Mouse (Mus musculus): ENCODE data around the gene Kctd21.
A peak's percentile ranks its signal among the peaks of the same experiment; 100 is the strongest.

Kctd21 gene

DNA sequence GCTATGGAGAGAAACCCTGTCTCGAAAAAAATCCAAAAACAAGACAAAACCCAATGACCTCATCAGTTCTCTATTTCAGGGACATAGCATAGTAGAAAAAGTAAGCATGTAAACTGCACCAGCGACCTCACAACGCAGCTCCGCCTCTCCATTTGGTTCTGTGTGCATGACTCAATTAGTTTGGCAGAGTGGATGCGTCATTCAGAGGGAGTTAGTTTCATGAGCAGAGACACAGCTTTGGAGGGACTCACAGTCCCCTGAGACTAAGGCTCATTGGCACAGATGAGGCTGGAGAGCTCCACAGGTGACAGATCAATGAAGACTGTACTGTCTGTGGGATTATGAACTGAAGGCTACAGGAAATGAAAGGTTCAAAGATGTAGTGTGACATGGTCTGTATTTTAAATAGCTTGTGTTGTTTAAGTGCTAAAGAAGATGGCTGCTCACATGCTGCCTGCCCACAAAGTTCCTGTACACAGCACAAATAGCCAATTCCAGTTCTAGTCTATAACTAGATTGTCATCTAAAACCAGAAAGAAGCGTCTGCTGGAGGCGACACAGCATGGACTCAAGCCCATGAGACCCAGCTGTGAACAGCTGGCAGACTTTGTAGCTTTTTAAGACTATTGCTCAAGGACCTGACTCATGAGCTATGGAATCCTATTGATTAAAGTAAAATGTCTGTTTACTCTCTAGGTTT lies 54.1 kb downstream of the Kctd21 start:
- DNase-seq (ENCODE audit: low read depth, low spot score): no peak

DNA sequence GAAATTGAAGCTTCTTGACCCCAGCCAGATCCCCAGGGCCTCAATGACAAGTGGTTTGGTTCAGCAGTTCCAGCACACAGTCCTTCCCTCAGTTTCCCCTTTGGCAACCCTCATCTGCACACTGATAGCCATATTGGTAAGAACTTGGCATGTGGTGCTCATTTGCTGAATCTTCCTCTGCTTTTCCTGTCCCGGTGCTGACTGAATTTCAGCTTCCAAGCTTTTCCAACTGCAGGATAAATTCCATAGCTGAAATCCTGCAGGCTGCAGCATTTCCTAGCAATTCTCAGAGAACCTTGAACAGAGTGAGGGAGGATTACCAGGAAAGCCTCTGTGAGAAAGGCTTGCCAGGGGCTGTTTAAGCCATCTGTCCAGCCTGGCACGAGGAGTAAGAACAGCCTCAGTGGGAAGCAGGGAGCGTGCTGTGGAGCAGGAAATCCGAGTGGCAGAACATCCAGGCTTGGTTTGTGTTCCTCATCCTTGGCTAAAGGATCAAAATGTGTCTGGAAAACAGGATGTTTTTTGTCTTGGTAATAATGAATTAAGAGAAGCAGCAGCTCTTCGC lies 54.8 kb downstream of the Kctd21 start:
- no peak for DNase-seq (ENCODE audit: low read depth, low spot score)

DNA sequence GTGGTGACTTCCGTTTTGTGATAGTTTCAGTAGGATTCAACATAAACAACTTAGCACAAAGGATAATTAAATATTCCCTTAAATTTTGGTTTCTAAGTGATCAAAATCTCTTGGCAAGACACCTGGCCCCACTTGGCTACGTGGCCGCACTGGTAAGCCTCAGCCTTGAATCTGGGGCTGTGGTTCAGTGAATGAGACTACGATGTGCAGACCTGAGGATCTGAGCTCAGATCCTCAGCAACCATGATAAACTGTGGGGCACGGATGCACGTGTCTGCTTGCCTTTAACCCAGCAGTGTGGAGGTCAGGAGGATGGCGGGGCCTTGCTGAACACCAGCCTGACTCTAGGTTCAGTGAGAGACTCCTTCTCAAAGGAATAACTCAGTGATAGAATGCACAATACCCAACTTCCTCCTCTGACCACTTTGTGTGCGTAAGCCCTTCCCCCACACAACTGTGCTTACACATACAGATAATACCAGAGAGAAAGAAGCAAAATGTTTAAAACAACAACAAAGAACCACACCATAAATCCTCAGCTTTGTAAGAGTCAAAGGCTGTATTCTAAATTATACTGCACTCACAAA lies 55.5 kb downstream of the Kctd21 start:
- DNase-seq (ENCODE audit: low read depth, low spot score): no peak

DNA sequence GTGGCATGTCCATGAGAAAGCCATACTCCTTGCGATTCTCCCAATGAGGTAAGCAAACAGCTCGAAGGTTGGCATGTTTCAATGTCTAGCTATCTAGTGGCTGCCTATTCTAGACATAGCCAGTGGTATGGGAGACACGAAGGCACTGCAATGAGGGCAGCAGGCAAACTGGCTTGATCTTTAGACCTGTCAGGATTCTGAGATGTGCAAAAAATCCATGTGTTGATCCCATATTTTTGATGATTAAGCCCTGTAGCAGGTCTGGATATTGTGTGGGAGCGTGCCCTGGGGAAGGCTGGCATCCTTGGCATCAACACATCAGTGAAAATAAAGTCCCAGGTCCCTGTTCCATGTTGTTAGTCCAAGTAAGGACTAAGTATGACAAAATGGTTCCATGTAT lies 56.4 kb downstream of the Kctd21 start:
- no peak for DNase-seq (ENCODE audit: low read depth, low spot score)

DNA sequence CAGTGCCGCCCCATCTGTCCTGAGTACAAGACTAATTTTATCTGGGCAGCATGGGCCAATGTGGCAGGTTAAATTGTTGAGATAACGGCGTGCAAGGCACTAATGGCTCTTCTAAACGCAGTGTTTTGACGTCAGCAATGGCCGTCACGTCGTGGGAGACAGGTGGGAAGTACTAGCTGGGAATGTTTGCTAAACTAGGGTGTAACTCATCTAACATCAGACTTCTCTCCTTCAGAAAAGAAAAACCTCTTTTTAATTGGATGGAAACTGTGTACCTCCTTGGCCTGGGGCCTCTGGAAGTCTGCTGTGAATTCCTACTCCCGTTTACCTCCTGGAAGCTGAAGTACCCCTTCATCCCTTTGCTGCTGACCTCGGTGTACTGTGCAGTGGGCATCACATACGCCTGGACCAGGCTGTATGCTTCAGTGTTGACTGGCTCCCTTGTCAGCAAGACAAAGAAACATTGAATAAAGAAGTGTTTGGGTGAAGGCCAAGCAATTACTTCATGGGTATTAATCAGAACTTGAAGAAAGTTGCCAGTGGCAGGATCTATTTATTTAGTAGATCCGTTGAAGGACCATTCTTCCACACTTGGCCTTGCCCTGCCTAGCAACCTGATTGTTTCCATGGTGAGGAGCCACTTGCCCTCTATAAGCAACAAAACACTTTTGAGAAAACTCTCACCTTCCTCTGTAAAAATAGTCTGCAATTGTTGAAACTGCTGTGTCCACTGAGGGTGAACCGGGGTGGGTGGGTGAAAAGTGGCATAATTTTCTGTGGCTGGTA lies 59.4 kb downstream of the Kctd21 start:
- peak; percentile 30 for DNase-seq (ENCODE audit: low read depth, low spot score)

DNA sequence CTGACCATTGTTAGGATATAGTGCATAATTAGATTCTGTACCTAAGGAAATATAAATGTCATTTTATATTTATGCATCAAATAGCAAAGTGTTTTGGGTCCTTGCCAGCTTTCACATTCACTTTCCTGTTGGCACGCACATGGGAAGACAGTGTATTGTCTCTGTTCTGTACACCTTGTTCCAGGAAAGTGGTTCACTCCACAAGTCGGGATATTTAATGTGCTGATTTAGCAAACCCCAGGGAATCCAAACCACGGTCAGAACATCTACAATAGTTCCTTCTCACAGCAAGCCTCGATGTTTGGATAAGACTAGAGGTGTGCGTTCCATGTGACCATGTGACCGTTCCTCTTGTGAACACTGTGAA lies 59.9 kb downstream of the Kctd21 start:
- DNase-seq (ENCODE audit: low read depth, low spot score): no peak

DNA sequence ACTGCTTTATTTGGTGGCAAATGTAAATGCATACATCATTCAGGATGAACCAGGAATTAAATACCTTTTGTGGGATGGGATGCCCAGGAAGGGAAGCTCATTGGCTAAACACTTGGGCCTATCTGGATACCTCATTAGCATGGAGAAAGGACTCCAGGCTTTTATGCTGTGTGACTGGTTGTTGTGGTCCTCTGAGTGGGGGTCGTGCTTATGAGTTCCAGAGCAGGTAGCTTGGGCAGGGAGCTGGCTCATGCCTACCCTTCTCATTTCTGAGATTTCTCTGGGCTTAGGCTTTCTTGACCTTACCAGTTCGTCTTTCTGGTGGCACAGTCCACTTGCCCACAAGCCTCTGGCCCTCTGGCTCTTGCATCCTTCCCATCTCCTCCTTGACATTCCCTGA lies 62.2 kb downstream of the Kctd21 start:
- DNase-seq (ENCODE audit: low read depth, low spot score): no peak

DNA sequence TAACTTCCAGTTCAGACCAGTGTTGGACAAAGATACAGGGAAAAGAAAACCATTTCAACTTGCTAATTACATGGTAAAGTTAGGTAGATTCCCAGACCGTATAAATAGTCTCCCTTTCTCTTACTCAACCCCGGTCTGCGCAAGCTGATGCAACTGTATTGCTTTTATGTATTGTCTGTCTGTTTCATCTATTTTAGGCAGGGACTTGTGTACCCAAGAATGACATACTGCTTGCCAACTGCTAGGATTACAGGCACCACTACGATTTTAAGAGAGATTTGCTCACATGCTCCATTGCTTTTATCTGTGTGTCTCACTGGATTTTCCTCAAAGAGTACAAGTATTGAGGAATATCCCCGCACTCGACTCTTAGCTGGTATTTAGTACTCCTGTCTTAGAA lies 66.8 kb downstream of the Kctd21 start:
- no peak for DNase-seq (ENCODE audit: low read depth, low spot score)
